Mouse (Mus musculus) telencephalon, adult 2 months (tissue): ENCODE results near the gene Col6a5.

Experiments used
- DNase-seq: peaks from one replicate; pipeline ENCODE4 v3.0.0-alpha.2; 2011; ENCODE audit warnings: low read depth, low spot score

Col6a5 gene

GRCm38 (mm10) chr9:105827791-105828385 is 132.6 kb downstream of the Col6a5 start, which contains the start of gene Col6a6:
TSS of gene Col6a6 (minus strand) at chr9:105828160.
- DNase-seq = no peak

DNA sequence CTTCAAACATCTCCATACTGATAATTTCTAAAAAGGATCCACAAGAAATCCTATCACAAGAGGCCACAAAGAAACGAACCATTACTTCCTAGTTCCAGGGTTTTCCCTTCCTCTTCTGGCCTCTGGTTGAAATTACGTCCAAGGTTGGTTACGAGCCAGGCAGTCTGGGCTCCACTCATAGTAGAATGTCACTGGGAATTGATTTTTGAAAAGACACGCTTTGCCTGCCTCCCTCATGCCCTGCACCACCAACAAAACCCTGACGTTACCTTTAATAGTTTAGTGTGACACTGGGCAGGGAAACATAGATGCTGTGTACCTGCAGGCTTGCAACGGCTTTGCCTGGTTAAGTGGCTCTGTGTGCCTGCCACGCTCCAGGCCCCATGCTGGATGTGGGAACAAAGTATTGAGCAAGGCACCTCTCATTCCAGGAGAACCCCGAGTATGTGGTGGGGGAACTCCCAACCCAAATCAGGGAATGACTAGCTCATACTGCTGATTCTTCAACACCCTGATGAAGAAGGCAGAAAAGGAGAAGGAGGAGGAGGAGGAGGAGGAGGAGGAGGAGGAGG is 133.3 kb downstream of the Col6a5 start:
- no peak for DNase-seq

DNA sequence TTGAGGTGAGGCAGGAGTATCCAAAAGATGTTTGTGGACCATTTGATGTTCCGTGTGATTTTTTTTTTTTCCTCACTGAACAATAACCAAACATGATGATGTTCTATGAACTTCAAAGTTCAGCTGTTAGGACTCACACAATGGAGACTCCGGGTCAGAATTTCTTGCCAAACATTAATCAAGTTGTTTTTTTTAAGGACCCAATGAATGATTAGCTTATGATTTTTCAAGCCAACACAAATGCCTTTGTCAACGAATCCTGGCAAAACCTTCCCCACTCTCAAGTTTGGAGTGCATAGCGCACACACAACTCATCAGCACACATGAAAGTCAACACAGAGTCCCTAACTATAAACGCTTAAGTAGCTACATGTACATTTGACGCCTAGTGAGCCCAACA is 139.7 kb downstream of the Col6a5 start:
- DNase-seq = no peak

- DNase-seq = no peak
Measured at GRCm38 (mm10) chr9:105819155-105819709, 141.2 kb downstream of the Col6a5 start.

GRCm38 (mm10) chr9:105814436-105814835 is 146.0 kb downstream of the Col6a5 start:
- no peak for DNase-seq

GRCm38 (mm10) chr9:105811458-105811857 is 149.0 kb downstream of the Col6a5 start:
- no peak for DNase-seq

DNA sequence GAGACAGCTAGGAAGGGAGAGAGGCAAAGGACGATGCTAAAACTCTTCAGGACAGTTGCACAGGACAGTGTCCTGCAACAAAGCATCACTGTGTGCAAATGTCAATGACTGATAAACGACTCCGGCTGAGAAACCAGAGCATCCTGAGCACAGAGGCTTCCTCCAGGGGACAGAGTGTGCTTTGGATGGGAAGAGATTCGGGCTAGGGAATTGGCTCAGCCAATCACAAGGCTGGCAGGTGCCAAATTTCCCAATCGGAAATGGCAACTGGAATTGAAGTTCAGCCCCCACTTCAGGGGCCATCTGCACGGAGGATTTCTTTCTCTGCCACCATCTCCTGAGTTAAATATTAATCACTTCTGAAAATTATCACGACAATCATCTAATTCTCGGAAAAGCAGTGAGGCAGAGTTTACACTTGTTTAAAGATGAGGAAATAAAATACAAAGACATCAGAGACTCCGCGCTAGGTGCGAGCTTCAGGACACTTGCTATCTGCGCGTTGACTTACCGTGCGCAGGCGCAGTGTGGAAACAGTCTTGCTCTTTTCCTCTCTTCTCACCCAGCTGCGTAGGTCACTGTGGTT is 151.4 kb downstream of the Col6a5 start:
- no peak for DNase-seq
